Mouse (Mus musculus): ENCODE measurements around the gene Gpr34.

Gene Gpr34

GRCm38 (mm10) chrX:13670342-13670741 lies 38.5 kb downstream of the Gpr34 start:
- no peak for DNase-seq (ENCODE audit: low read depth, low spot score)

GRCm38 (mm10) chrX:13673001-13673400 lies 41.1 kb downstream of the Gpr34 start:
- no peak for DNase-seq (ENCODE audit: low read depth, low spot score)

GRCm38 (mm10) chrX:13681748-13682147 lies 49.9 kb downstream of the Gpr34 start:
- no peak for DNase-seq (ENCODE audit: low read depth, low spot score)

GRCm38 (mm10) chrX:13686589-13686988 lies 54.7 kb downstream of the Gpr34 start:
- DNase-seq (ENCODE audit: low read depth, low spot score): no peak

GRCm38 (mm10) chrX:13688356-13688755 lies 56.5 kb downstream of the Gpr34 start:
- no peak for DNase-seq (ENCODE audit: low read depth, low spot score)

All from forelimb bud, embryonic 11.5 days (tissue).